Mouse (Mus musculus): ENCODE results near the gene Sult2a3.
"Not testable (repeated sequence)": the region's sequence is repeated elsewhere in the genome, so short reads cannot be mapped to it uniquely, and the experiment has no call there.

DNA sequence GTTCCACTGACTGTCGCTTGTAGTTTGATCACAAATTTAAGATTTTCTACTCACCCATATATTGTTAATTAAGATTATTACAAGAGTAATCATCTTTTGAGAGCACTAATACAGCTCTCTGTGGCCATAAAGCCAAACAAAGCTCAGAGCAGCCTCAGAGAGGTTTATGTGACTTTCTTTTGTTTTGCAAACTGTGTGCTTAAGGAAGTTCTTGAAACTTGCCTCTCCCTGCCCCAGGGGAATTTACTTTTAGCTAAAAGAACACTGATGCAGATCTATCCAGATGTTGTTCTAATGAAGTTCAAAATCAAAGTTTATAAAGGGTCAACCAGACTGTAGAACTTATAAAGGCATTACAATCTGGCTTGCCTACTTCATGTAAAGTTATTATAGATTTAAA lies 75.0 kb downstream of the Sult2a3 start:
- not testable (repeated sequence) for TF ChIP-seq CTCF (IDR thresholded peaks at IDR 0.05; ENCODE audit: borderline replicate concordance, insufficient read depth, low read depth, low read length); POLR2A (IDR thresholded peaks at IDR 0.05; ENCODE audit: borderline replicate concordance, insufficient read depth, low read length)
